Mouse (Mus musculus): ENCODE data around the gene Zbtb20. TPM values are rescaled to one million over a fixed set of nuclear protein-coding genes. Genes with fewer than 3 reads are reported as not detected.

Gene Zbtb20
- polyA plus RNA-seq, 1 experiment from 2014 or later: 5.2 TPM

DNA sequence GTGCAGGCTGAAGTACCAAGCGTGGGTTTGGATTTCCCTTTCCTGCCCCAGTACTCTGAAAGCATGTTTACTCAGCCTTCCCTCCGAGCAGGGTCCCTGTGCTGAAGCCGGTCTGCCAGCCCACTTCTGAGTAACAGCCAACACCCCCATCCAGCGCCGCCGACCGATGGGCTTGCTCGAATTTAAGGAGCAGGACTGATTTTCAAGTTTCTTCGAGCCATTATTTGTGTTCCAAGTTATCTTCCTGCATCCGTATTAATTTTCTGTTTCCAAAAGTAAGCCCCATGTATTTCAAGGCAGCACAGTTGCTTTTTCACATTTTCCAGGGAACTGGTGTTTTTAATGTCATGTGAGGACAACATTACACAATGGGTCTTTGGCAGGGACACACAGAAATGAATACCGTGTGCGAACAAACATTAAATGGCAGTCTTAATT lies 664.0 kb downstream of the Zbtb20 start:
- Histone ChIP-seq H3K79me2 (ENCODE audit: inconsistent target) (no peaks in the 10 kb centered on the region), H3K4me3 (ENCODE audit: inconsistent target) (no peak overlapping the region), H3K27ac (no peak overlapping the region), H3K36me3 (ENCODE audit: inconsistent target) (no peaks in the 10 kb centered on the region)
- WGBS (ENCODE audit: missing documents): 96% methylated on average over 12 of the region's 12 CpGs

GRCm38 (mm10) chr16:43540108-43540507 lies 664.4 kb downstream of the Zbtb20 start:
- no peak overlapping the region for H3K4me3 ChIP-seq (ENCODE audit: inconsistent target)
- WGBS (ENCODE audit: missing documents): 21% methylated on average over 3 of the region's 3 CpGs
- no peaks in the 10 kb centered on the region for H3K79me2 ChIP-seq (ENCODE audit: inconsistent target)
- no peak overlapping the region for H3K27ac ChIP-seq
- H3K36me3 ChIP-seq (ENCODE audit: inconsistent target): no peaks in the 10 kb centered on the region

DNA sequence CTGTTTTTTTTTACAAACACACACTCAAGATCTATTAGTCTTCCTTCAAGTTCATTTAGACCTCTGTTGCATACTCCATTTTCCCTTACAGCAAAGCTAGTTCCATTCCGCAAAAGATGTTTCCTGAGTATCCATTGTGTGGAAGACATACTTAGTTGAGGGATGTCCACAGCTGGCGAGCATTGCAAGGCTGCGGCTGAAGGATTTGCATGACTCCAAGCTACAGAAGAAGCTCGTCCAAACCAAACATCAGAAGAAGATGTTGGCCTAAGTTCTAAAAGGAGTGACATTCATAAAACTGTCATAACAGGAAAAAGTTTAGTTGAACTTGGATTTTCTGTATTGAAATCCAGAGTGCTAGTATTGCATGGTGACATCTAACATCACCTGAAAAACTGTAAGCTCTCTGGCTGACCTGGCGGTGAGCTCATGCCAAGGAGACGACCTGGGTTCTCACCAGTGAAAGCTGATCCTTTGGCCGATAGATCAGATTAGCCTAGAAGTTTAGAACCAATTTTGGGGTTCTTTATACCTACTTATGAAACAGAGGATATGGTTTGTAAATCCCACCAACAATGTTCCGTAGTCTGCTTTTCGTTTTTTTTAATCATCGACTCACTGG lies 665.0 kb downstream of the Zbtb20 start:
- Histone ChIP-seq H3K4me3 (ENCODE audit: inconsistent target) (no peak overlapping the region), H3K27ac (no peak overlapping the region), H3K79me2 (ENCODE audit: inconsistent target) (no peaks in the 10 kb centered on the region), H3K36me3 (ENCODE audit: inconsistent target) (no peaks in the 10 kb centered on the region)
- WGBS (ENCODE audit: missing documents): 96% methylated on average over 8 of the region's 10 CpGs

- no peak overlapping the region for H3K27ac ChIP-seq
- no peaks in the 10 kb centered on the region for H3K79me2 ChIP-seq (ENCODE audit: inconsistent target)
- no peak overlapping the region for H3K4me3 ChIP-seq (ENCODE audit: inconsistent target)
- 47% methylated on average over 4 of the region's 4 CpGs for WGBS (ENCODE audit: missing documents)
- no peaks in the 10 kb centered on the region for H3K36me3 ChIP-seq (ENCODE audit: inconsistent target)
These were observed 669.6 kb downstream of the Zbtb20 start for GRCm38 (mm10) chr16:43545261-43545660.

DNA sequence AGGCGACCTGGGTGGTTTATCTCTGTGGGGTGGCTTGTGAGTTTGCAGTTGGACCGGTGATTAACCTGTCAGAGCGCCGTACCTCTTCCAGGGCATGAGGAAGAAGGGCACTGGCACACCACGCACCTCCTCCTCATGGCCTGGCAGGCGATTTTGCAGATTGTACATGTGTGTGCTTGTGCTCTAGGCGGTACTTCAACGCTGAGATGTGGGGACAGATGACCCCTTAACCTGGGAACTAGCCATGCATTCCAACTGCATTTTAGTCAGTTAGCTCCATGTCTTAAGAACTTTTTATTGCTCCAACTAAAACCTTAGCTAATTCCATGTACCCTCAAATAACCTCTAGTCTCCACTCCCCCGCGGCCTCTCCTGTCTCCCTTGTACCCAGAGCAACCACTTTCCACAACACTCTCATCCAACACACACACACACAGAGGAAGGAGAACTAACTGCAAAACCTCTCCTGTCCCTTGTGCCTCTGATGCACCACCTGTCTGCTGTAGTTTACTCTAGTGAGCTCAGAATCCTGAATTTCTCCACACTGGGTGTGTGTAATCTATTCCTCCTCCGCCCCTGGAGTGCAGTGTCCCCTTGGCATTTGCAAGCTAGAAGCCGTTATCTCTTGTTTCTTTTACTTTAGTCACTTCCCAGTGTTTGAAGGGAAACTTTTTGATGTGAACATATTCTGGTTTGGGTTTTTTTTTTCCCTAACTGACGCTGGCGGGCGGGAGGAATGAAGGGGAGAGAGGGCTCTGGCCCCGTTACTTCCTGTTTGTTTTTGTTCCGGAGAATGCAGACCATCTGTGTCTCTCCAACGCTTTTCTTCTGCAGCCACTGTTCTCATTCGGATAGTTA lies 671.9 kb downstream of the Zbtb20 start:
- no peak overlapping the region for H3K4me3 ChIP-seq (ENCODE audit: inconsistent target)
- H3K27ac ChIP-seq: no peak overlapping the region
- no peaks in the 10 kb centered on the region for H3K79me2 ChIP-seq (ENCODE audit: inconsistent target)
- 71% methylated on average over 18 of the region's 19 CpGs for WGBS (ENCODE audit: missing documents)
- H3K36me3 ChIP-seq (ENCODE audit: inconsistent target): no peaks in the 10 kb centered on the region

- WGBS (ENCODE audit: missing documents): 90% methylated on average over 5 of the region's 5 CpGs
- no peaks in the 10 kb centered on the region for H3K79me2 ChIP-seq (ENCODE audit: inconsistent target)
- H3K27ac ChIP-seq: no peak overlapping the region
- H3K4me3 ChIP-seq (ENCODE audit: inconsistent target): no peak overlapping the region
- no peaks in the 10 kb centered on the region for H3K36me3 ChIP-seq (ENCODE audit: inconsistent target)
These were observed 673.1 kb downstream of the Zbtb20 start for GRCm38 (mm10) chr16:43548774-43549173.

- Histone ChIP-seq H3K79me2 (ENCODE audit: inconsistent target) (no peaks in the 10 kb centered on the region), H3K27ac (no peak overlapping the region), H3K36me3 (ENCODE audit: inconsistent target) (no peaks in the 10 kb centered on the region), H3K4me3 (ENCODE audit: inconsistent target) (no peak overlapping the region)
- 66% methylated on average over 9 of the region's 9 CpGs for WGBS (ENCODE audit: missing documents)
These were observed 673.9 kb downstream of the Zbtb20 start for GRCm38 (mm10) chr16:43549425-43550089.

DNA sequence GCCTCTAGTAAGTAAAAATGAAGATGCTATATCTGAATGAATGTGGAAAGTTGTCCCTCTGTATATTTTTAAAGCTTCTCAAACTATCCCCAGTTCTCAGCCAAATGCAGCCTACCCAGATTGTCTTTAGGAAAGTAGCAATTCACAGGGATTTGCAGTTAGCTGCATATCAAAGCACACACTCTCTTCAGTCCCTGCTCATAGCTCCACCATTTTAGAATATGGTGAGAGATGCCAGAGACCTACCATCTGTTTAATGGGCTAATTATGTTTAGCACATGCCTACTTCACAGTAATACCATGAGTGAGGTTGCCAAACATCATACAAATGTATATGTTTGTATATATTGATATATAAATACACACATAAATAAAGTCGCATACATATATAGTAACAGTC lies 676.8 kb downstream of the Zbtb20 start:
- Histone ChIP-seq H3K27ac (no peak overlapping the region), H3K36me3 (ENCODE audit: inconsistent target) (no peaks in the 10 kb centered on the region), H3K4me3 (ENCODE audit: inconsistent target) (no peak overlapping the region), H3K79me2 (ENCODE audit: inconsistent target) (no peaks in the 10 kb centered on the region)
- 100% methylated on average over 1 of the region's 1 CpGs for WGBS (ENCODE audit: missing documents)

DNA sequence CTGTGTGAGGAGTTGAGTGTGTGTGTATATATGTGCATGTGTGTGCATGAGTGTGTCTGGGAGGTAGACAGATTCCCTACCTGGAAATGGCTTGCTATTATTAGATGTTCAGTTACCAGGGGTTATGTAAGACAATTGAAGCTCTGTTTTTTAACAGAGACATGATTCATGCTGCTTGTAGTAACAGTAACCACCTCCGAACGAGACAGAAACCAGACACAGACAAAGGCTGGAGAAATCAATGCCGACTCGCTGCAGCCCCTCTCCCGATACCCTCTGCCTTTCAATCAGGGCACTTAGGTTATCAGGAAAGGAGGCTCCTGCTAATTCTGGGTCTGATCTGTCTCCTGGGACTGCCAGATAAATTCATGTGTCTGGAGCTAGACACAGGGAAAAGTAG lies 681.7 kb downstream of the Zbtb20 start:
- 88% methylated on average over 5 of the region's 5 CpGs for WGBS (ENCODE audit: missing documents)
- no peak overlapping the region for H3K27ac ChIP-seq
- no peaks in the 10 kb centered on the region for H3K36me3 ChIP-seq (ENCODE audit: inconsistent target)
- no peak overlapping the region for H3K4me3 ChIP-seq (ENCODE audit: inconsistent target)
- no peaks in the 10 kb centered on the region for H3K79me2 ChIP-seq (ENCODE audit: inconsistent target)

DNA sequence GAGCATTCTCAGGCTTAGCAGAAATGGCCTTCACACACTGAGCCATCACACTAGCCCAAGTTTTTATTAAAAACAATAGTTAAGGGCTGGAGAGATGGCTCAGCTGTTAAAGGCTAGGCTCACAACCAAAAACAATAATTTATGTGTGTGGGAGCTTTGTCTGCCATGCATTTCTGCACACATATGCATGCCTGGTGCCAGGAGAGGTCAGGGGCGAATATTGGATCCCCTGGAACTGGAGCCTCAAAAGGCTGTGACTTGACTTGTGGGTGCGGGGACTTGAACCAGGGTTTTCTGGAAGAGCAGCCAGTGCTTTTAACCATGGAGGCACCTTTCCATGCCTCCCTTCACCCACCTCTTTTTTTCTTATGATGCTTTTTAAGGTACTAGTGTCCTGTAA lies 685.6 kb downstream of the Zbtb20 start:
- no peaks in the 10 kb centered on the region for H3K36me3 ChIP-seq (ENCODE audit: inconsistent target)
- H3K27ac ChIP-seq: no peak overlapping the region
- no peaks in the 10 kb centered on the region for H3K79me2 ChIP-seq (ENCODE audit: inconsistent target)
- WGBS (ENCODE audit: missing documents): 100% methylated on average over 2 of the region's 2 CpGs
- no peak overlapping the region for H3K4me3 ChIP-seq (ENCODE audit: inconsistent target)

DNA sequence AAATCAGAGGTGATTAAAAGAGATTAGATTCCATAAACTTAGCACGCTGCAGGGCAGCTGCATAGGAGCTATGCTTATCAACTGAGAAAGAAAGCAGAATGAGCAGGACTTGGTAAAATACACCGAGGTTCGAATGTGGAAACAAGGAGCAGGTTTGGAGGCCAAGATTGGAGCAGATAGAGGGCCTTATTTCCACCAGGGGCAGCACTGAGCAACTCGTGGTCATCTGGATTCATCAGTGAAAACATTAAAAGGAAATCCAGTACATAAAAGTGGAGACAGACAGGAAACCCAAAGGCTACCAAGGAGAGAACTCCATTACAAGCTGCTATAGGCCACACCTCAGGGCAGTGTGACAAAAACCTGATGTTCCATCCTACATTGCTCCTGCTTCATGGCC lies 686.3 kb downstream of the Zbtb20 start:
- 92% methylated on average over 4 of the region's 4 CpGs for WGBS (ENCODE audit: missing documents)
- Histone ChIP-seq H3K79me2 (ENCODE audit: inconsistent target) (no peaks in the 10 kb centered on the region), H3K36me3 (ENCODE audit: inconsistent target) (no peaks in the 10 kb centered on the region), H3K27ac (no peak overlapping the region), H3K4me3 (ENCODE audit: inconsistent target) (no peak overlapping the region)

DNA sequence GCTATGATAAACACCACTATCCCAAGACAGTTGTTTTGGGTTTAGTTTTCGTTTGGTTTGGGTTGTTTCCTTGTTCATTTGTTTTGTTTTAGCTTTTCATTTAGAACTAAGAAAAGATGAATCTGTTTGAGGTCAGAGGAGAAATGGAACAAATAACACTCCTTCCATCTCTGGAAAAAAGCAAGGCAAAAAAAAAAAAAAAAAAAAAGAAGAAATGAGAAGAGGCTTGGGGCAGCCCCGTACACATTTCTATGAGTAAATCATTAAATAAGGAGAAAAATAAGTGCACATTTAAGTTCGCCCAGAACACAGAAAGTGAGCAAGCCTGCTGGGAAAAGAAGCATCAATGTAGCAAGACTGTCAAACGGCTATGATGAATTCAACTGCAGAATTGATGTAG lies 690.2 kb downstream of the Zbtb20 start:
- Histone ChIP-seq H3K36me3 (ENCODE audit: inconsistent target) (no peaks in the 10 kb centered on the region), H3K27ac (no peak overlapping the region), H3K79me2 (ENCODE audit: inconsistent target) (no peaks in the 10 kb centered on the region), H3K4me3 (ENCODE audit: inconsistent target) (no peak overlapping the region)
- 94% methylated on average over 4 of the region's 4 CpGs for WGBS (ENCODE audit: missing documents)

GRCm38 (mm10) chr16:43566511-43566910 lies 690.8 kb downstream of the Zbtb20 start:
- Histone ChIP-seq H3K27ac (no peak overlapping the region), H3K4me3 (ENCODE audit: inconsistent target) (no peak overlapping the region), H3K36me3 (ENCODE audit: inconsistent target) (no peaks in the 10 kb centered on the region), H3K79me2 (ENCODE audit: inconsistent target) (no peaks in the 10 kb centered on the region)
- WGBS (ENCODE audit: missing documents): 89% methylated on average over 1 of the region's 1 CpGs

DNA sequence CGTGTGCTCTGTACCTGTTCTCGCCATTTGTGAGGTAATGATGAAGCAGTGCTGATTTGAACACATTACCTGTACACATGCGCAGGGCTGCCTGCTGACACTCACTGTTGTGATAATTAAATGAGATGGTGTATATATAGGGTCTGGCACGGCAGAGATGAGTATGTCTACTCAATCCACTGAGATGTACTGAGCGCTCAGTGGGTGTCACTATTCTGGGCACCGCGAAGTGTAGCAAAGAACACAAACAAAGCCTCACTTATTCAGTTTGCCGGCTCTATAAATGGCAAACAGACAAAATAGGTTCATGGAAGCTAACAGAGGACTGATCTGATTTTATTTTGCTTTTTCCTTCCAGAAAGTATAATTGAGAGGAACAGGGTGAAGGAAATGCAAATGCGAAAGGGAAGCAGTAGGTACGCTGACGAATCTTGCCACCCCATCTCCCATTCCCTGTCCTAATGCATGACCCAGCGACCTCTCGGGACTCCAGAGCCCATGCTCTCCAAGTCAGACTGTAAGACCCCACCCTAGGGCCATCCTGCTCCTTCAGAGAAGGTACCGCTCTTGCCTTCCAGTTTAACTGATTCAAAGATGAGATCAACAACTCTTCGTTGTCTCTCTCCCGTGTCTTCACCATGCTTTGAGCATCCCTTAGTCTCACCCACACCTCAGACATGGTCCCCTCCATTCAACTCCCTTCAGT lies 695.8 kb downstream of the Zbtb20 start:
- no peak overlapping the region for H3K4me3 ChIP-seq (ENCODE audit: inconsistent target)
- H3K79me2 ChIP-seq (ENCODE audit: inconsistent target): no peaks in the 10 kb centered on the region
- WGBS (ENCODE audit: missing documents): 96% methylated on average over 16 of the region's 16 CpGs
- no peaks in the 10 kb centered on the region for H3K36me3 ChIP-seq (ENCODE audit: inconsistent target)
- H3K27ac ChIP-seq: no peak overlapping the region

All from macrophage (primary cell).